Mouse (Mus musculus) neural tube, embryonic 10.5 days (tissue): ENCODE data around the gene Ltbp1.

Experiments
- DNase-seq: peaks from one replicate; pipeline ENCODE4 v3.0.0-alpha.2; 2017; ENCODE audit warnings: low spot score; ENCODE audit errors: extremely low spot score

The Ltbp1 gene

DNA sequence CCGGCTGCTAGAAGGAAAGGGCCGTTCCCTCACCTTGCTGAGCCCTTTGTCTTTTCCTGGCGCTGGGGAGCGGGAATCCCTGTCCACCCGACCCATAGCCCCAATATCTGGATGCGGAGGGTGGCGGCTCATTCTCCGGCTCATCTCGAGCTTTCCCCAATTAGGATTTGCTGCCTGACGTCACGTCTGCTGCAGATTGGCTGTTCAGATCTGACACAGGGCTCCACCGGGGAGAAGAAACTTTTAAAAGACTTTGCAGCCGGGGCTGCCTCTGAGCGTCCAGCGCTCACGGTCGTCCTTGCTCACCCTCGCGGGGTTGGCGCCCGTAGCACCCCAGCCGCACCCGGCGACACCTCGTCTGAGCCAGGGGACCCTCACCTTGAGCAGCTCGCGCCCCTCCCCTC, at the start of gene Ltbp1:
Gene Ltbp1, plus strand, starts transcription at position 288 of the 404 bp plus-strand sequence.
- DNase-seq, result peak; percentile 85

GRCm38 (mm10) chr17:74959481-74960245, 45.7 kb upstream of the Ltbp1 start:
- DNase-seq, result no peak

- DNase-seq, result no peak
These were observed 42.1 kb upstream of the Ltbp1 start for GRCm38 (mm10) chr17:74963222-74963621.

DNA sequence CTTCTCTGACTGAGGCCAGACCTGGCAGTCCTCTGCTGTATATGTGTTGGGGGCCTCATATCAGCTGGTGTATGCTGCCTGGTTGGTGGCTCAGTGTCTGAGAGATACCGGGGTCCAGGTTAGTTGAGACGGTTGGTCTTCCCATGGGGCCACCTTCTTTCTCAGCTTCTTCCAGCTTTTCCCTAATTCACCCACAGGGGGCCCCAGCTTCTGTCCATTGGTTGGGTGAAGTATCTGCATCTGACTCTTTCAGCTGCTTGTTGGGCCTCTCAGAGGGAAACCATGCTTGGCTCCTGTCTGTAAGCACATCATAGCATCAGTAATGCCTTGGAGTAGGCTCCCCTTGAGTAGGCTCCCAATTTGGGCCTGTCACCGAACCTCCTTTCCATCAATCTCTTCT, 41.5 kb upstream of the Ltbp1 start:
- no peak for DNase-seq

DNA sequence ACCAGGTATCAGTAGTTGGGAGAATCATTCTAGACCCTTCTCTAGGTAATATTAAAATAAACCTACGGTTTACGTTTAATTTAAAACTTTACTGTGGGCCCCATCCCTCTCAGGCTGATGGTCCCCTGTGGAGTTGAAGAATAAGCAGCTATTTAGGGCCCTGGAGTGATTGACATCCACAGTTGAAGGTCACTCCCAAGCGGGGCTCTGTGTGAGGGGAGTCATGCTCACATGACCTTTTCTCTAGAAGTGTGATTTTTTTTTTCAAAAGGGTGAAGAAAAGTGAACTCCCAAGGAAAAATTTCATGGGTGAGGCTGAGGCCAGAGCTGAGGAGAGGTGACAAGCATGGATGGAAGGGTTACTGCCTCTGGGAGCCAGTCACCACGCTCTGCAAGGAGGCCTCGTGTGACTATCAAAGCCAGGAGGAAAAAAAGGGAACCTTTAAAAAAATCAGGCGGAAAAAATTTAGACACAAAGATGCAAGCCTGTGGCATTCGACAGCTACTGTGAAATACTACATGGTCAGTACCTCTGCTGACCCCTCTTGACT, 38.0 kb upstream of the Ltbp1 start:
- DNase-seq, result no peak

DNA sequence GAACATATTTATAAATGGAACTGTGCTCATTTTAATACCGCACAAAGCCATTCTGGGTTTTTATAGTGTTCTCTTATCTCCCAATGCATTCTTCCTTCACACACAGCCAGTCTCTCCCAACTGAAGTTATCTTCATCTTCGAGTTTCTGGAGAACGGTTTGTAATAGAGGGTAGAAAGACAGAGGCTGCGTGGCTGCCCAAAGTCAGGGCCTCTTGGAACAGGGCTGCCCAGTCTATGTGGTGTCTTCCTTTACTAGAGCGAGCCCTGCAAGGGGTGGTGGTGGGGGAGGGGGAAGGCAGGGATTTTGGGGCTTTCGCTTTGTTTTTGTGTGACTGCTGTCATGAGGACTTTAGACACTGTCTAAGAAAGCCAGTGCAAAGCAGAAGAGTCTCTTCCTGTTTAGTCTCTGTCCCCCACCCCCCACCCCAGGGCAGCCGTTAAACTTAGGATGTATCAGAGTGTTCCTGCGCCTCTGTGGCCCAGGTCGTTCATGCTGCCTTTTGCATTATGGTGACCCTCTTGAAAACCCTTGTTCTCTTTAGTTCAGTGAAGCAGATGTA, 37.1 kb upstream of the Ltbp1 start:
- DNase-seq, result no peak

GRCm38 (mm10) chr17:74968738-74969271, 36.6 kb upstream of the Ltbp1 start:
- no peak for DNase-seq

DNA sequence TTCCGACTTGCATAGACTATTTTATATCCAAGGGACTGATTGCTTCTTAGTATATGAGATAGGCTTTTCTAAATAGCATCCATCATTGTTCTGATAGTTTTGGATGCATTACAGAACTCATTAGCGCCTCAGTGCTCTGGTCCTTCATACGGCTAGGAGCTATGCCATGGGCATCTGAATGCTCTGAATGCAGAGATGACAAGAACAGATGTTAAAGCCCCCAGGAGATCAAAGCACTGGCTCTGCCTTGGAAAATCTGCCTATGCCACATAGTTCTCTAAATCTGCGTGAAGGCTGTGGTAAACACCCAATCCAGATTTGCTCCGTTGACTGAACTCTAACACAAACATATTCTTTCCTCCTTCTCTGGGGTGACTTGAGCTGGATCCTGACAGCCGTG, 30.2 kb upstream of the Ltbp1 start:
- no peak for DNase-seq

GRCm38 (mm10) chr17:74976167-74976985, 29.0 kb upstream of the Ltbp1 start:
- no peak for DNase-seq

DNA sequence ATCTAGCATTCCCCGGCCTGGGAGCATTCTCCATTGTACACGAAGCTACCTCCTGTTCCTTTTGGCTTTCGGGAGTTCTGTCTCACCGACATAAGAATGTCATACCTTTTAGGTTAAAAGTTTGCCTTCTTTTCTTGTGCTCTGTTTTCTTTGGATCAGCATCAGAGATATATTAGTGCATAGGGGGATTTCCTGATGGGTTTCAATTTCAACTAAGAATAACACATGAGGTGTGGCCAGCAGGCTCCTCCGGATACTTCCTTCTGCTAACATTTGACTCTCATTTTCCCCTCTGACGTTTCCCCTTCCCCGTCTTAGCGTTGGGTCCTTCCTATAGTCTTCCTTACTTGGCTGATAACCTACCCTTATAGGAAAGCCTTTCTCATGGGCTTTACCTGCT, 25.6 kb upstream of the Ltbp1 start:
- no peak for DNase-seq

DNA sequence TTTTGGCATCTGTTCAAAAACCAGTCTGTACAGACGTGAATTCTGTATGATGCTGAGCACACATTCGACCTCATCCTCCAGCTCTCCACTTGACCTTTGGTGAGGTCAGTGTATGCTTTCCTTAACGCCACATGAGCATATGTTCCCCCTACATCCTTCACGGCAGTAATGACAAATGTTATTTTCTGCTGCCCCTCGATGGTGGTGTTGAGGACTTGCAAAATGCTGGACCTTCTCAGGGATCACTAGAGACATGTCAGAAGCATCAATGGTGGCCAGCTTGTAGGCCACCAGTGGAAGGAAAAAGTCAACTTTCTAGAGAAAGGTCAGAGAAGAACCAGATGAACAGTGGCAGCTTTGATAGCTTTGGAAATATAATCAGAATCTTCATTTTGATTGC, 23.7 kb upstream of the Ltbp1 start:
- DNase-seq, result no peak

DNA sequence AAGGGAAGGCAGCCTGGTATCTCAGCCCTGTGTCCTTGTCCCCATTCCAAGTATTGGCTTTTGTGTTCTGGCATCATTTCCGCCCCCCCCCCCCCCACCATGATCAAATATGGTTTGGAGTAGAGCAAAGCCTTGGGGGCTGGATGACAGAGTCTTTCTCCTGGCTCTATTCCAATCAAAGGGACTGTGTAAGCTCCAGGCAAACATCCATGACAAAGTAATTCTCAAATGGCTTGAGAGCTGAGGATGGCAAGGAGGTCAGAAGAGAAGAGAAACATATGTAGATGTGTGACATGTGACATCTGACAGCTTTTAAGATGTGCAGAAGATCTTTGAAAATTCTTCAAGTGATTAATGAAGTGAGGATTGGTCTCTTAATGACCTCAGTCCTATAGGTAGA, 22.5 kb upstream of the Ltbp1 start:
- no peak for DNase-seq

- DNase-seq, result no peak
These were observed 21.3 kb upstream of the Ltbp1 start for GRCm38 (mm10) chr17:74984071-74984470.

DNA sequence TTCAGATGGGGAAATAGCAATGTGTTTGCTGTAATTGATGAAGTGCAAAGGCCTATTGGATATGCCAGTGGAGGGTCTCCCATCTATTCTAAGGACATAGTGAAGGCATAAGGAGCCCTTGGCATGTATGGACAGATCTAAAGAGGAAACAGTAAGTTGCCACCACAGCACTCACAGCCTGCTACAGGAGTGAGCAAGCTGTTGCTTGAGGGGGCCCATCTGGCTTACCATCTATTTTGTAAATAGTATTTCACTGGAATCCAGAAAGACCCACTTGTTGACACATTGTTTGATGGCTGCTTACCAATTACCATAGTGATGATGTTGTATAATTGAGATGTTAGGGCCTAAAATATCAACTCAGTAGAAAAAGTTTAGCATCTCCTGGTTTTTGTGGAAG, 20.7 kb upstream of the Ltbp1 start:
- no peak for DNase-seq

- DNase-seq, result no peak
These were observed 18.3 kb upstream of the Ltbp1 start for GRCm38 (mm10) chr17:74987067-74987466.

GRCm38 (mm10) chr17:74989691-74990090, 15.7 kb upstream of the Ltbp1 start:
- no peak for DNase-seq

- no peak for DNase-seq
These were observed 14.8 kb upstream of the Ltbp1 start for GRCm38 (mm10) chr17:74990561-74990960.

DNA sequence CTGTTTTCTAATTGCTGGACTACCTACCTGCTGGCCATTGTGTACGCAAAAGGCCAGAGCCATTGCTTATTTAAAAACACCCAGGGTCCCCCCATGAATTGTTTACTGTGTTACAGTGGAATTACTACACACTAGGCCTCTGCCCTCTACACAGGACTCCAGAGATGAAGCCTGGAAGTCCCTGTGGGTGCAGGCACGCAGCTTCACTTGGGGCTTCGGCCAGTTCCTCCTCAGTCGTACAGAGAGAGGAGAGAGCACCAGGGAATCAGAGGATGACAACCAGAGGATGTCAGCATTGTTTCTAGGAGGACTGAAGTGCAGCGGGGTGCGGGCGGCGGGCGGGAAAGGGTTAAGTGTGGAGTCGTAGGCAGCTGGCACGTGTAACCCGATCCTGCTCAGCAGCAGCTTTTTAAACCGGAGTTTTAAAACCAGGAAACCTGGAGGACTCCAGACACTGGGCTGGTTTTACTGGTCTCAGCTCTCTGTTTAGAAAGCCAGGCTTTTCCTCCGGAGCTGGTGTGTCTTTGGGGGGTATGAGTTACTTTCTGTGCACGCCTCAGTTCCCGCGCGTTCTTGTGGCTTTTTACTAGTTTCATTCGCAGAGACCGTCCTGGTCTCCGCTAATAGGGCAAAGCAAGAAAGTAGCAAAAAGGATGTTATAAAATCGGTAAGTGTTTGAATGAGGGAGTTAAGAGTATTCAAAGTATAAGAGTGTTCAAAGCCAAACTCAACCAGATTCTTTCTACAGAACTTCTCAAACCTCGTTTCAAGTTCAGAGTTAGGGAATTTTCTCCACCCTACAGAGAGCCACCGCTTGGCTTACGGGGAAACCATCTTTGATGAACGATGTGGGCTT, 11.4 kb upstream of the Ltbp1 start:
- peak; percentile 78 for DNase-seq

DNA sequence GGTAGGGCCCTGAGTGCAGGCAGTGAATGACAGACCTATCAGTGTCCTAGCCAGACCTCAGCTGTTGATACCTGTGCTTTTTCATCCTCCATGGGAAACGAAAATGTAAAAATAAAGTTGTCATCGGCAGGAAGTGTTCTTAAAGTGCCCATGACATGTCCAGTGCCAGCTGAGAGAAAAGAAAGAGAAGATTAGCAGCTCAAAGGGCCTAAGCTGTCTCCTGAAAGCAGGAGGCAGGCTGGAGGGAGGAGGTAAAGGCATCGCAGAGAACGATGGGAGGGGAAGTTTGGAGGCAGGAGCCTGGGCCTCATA, 10.8 kb upstream of the Ltbp1 start:
- peak; percentile 53 for DNase-seq

DNA sequence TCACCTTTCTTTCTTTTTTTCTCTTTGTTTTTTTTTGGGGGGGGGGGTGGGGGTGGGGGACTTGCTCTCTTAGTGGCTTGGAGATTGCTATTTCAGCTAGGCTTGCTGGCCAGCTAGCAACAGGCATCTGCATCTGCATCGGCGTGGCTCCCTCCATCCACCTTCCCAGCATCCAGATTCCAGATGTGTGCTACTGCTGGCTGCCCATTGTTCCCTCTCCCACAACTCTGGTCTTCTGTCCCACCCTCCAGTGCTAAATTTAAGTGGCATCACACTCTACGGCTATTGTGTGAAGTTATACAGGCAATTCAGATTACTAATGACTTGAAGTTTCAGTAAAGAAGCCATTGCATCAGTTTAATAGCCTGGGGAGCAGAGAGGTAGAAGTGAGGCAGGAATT, 10.1 kb upstream of the Ltbp1 start:
- DNase-seq, result no peak

- no peak for DNase-seq
These were observed 5.3 kb upstream of the Ltbp1 start for GRCm38 (mm10) chr17:75000066-75000465.
